Mouse (Mus musculus) A20 (cell line): Measurements from ENCODE around the gene Csdc2.
"Not testable (repeated sequence)": the region's sequence is repeated elsewhere in the genome, so short reads cannot be mapped to it uniquely, and the experiment has no call there.

Experiments used
- DNase-seq: peaks from one replicate; pipeline ENCODE4 v3.0.0-alpha.2; 2011; ENCODE audit warnings: low read depth, low spot score

Gene Csdc2

GRCm38 (mm10) chr15:81936679-81937078 is at the start of gene Csdc2:
Csdc2 (plus strand) TSS chr15:81936759.
- no peak for DNase-seq

- no peak for DNase-seq
These were observed 49.6 kb upstream of the Csdc2 start for GRCm38 (mm10) chr15:81886795-81887550.

GRCm38 (mm10) chr15:81889175-81889574 is 47.4 kb upstream of the Csdc2 start:
- no peak for DNase-seq

- no peak for DNase-seq
These were observed 45.3 kb upstream of the Csdc2 start for GRCm38 (mm10) chr15:81891140-81891802.

GRCm38 (mm10) chr15:81891822-81892580 is 44.6 kb upstream of the Csdc2 start:
- peak; percentile 33 for DNase-seq

- DNase-seq = no peak
These were observed 42.6 kb upstream of the Csdc2 start for GRCm38 (mm10) chr15:81894002-81894401.

- no peak for DNase-seq
These were observed 40.2 kb upstream of the Csdc2 start for GRCm38 (mm10) chr15:81896407-81896806.

- no peak for DNase-seq
These were observed 38.8 kb upstream of the Csdc2 start for GRCm38 (mm10) chr15:81897607-81898285.

GRCm38 (mm10) chr15:81898751-81899150 is 37.8 kb upstream of the Csdc2 start:
- no peak for DNase-seq

- peak; percentile 72 for DNase-seq
These were observed 31.6 kb upstream of the Csdc2 start for GRCm38 (mm10) chr15:81904939-81905338.

- DNase-seq = no peak
These were observed 28.6 kb upstream of the Csdc2 start for GRCm38 (mm10) chr15:81907953-81908352.

- DNase-seq = not testable (repeated sequence)
These were observed 27.8 kb upstream of the Csdc2 start for GRCm38 (mm10) chr15:81908767-81909166.

GRCm38 (mm10) chr15:81912498-81912897 is 24.1 kb upstream of the Csdc2 start:
- no peak for DNase-seq

- DNase-seq = no peak
These were observed 21.9 kb upstream of the Csdc2 start for GRCm38 (mm10) chr15:81914668-81915067.

- no peak for DNase-seq
These were observed 20.9 kb upstream of the Csdc2 start for GRCm38 (mm10) chr15:81915663-81916062.

GRCm38 (mm10) chr15:81917201-81917600 is 19.4 kb upstream of the Csdc2 start:
- DNase-seq = no peak

- peak; percentile 71 for DNase-seq
These were observed 18.7 kb upstream of the Csdc2 start for GRCm38 (mm10) chr15:81917621-81918463.

GRCm38 (mm10) chr15:81919062-81919461 is 17.5 kb upstream of the Csdc2 start:
- no peak for DNase-seq

GRCm38 (mm10) chr15:81920546-81921217 is 15.9 kb upstream of the Csdc2 start:
- DNase-seq = no peak

- DNase-seq = no peak
These were observed 15.3 kb upstream of the Csdc2 start for GRCm38 (mm10) chr15:81921255-81921654.
